Mouse (Mus musculus) bone marrow, adult 2 months (tissue): ENCODE measurements around the gene Emc1. TPM values are rescaled to one million over a fixed set of nuclear protein-coding genes. Genes with fewer than 3 reads are reported as not detected.

Source experiments
- H3K27ac ChIP-seq: fragments of 200-500 bp; 2 replicates; pipeline ENCODE4 v1.5.1; 2012; ENCODE audit warnings: low read depth, mild to moderate bottlenecking, control low read depth, inconsistent platforms, low read length; ENCODE audit not compliant: control insufficient read depth, poor library complexity, insufficient read depth
- H3K4me1 ChIP-seq: fragments of 200-500 bp; 2 replicates; pipeline ENCODE4 v1.6.1; 2011; ENCODE audit warnings: low read length; ENCODE audit not compliant: control insufficient read depth, insufficient read depth
- H3K4me3 ChIP-seq: fragments of 200-500 bp; replicated peaks from 2 replicates; pipeline ENCODE3; 2011; ENCODE audit warnings: mild to moderate bottlenecking, low read depth, low read length, control low read depth; ENCODE audit not compliant: control insufficient read depth
- CTCF ChIP-seq: fragments of 200-500 bp; IDR thresholded peaks from 2 replicates; pipeline ENCODE4 v1.5.1; 2011; ENCODE audit warnings: low read length, control low read depth; ENCODE audit not compliant: control insufficient read depth, insufficient read depth
- POLR2A ChIP-seq: fragments of 200-500 bp; IDR thresholded peaks from 2 replicates; pipeline ENCODE4 v1.6.1; 2011; ENCODE audit warnings: low read depth, mild to moderate bottlenecking, control low read depth, low read length, borderline replicate concordance; ENCODE audit not compliant: control insufficient read depth
- WGBS: fragments of 180-500 bp; shearing (Covaris S2); methylation state at CpG from one replicate; pipeline ENCODE4 v1.1.7; 2018; 5-methylcytosine and 5-hydroxymethylcytosine counted together
- polyA plus RNA-seq: library from polyadenylated mRNA; stranded (reverse); fragments of >200 nt; gene quantifications from 2 replicates; pipeline ENCODE4 v1.2.4, GENCODE M21; 2011; ENCODE audit warnings: low replicate concordance; ENCODE audit not compliant: missing spikeins, insufficient read depth, insufficient read length

Gene Emc1
- polyA plus RNA-seq = 15.4 and 18.7 TPM in 2 replicates

DNA sequence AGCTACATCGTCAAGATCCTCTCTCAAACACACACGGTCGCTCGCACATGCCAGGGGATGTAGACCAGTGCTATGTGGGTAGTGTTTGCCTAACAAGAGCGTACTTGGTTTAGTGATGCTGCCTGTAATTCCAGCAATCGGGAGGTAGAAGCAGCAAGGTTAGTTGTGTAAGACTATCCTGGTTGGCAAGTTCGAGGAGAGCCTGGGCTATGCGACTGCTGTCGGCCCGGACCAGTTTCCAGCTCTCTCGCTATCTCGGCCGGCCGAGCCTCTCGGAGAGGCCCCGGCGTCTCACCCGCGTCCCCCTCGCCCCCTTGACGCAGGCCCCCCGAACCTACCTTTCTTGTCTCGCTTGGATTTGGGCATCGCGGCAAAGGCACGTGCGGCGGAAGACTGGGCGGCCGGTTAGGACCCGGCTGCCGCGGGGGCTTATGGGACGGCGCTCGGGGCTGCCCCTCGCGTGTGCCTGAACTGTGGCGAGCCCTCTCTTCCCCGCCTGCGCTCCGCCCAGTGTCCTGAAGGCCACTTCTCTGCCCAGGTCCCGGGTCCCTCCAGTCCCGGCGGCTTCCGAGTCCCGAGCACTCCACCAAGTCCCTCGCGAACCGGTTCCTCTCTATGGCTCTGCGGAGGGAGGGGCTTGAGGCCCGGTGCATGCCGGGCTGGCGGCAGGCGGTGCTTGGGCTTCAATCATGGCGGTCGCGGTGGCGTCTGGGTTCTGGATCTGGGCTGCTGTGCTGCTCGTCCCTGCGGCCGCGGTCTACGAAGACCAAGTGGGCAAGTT lies at the start of gene Emc1, which contains the start of the genes Mrto4 and Ubr4:
TSS of gene Emc1 (plus strand) at position 657 of the 781 bp plus-strand sequence.
TSS of gene Mrto4 (minus strand) at position 646 of the 781 bp plus-strand sequence.
TSS of gene Ubr4 (plus strand) at position 679 of the 781 bp plus-strand sequence.
- TF ChIP-seq CTCF (no peak), POLR2A (peak; percentile 56; the same call in 1 of the 2 replicates)
- WGBS = under 1% methylated on average over 64 of the region's 64 CpGs
- Histone ChIP-seq H3K27ac (peak within 1 kb of the TSS; percentile 99), H3K4me3 (peak within 1 kb of the TSS; percentile 95), H3K4me1 (peaks cover 5% of the 10 kb centered on the region)

DNA sequence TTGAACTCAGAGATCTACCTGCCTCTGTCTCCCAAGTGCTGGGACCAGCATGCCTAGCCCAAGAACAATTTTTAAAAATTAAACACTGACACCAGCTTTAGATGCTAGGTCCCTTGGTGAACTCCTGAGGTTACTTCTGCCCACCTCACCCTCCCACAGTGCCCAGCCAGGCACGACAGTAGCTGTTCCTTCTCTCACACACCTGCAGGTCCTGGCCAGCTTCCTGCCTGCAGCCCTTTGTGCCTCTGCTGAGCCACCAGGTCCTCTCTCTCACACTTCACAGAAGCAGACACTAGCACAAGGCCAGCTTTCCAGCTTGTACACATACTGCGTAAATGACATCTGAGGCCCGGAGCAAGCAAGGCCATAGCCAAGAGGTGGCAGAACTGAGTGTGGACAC lies 46.9 kb upstream of the Emc1 start:
- H3K4me1 ChIP-seq = peaks cover 5% of the 10 kb centered on the region
- TF ChIP-seq POLR2A (no peak), CTCF (no peak)
- no peak overlapping the region; the same call in 1 of the 2 replicates for H3K27ac ChIP-seq
- H3K4me3 ChIP-seq = no peak overlapping the region
- WGBS = 82% methylated on average over 3 of the region's 3 CpGs

DNA sequence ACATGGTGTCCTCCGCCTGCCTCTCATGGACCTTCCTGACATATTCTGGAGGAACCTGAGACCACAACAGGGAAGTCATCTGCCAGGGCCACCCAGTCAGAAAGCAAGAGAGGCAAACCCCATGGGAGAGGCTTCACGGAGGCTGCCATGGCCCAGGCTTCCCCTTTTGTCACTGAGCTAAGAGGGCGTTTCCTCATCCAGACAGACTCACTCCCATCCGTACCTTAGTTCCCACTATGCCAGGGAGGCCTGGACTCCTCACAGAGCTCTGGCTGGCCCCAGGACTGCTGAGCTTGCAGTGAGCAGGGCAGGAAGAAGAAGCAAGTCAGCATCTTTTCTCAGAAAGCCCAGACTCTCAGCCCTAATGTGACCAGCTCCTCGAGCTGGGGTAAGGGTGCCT lies 44.5 kb upstream of the Emc1 start:
- H3K27ac ChIP-seq = no peak overlapping the region
- peaks cover 7% of the 10 kb centered on the region for H3K4me1 ChIP-seq
- TF ChIP-seq POLR2A = no peak
- no peak for TF ChIP-seq CTCF
- no peak overlapping the region for H3K4me3 ChIP-seq
- 24% methylated on average over 5 of the region's 5 CpGs for WGBS

DNA sequence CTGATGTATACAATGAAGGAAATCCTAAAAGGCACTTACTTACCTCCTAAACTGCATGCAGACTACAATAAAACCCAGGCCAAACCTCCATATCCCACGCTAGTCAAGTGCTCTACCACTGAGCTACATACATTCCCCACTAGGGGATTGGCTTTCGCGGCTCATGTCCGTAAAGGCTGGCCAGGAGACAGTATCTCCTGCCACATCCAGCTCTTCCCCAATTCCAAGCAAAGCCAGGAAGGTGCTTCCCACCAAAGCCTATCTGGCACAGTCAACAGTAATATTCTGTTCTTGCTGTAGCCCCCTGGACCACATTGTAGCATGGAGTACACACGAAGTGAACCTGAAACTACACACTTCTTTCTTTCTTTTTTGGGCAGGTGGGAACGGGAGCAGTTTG lies 42.7 kb upstream of the Emc1 start:
- TF ChIP-seq POLR2A (no peak), CTCF (no peak)
- peak overlapping the region; percentile 69 for H3K4me3 ChIP-seq
- WGBS = 55% methylated on average over 6 of the region's 6 CpGs
- peaks cover 7% of the 10 kb centered on the region for H3K4me1 ChIP-seq
- H3K27ac ChIP-seq = no peak overlapping the region

DNA sequence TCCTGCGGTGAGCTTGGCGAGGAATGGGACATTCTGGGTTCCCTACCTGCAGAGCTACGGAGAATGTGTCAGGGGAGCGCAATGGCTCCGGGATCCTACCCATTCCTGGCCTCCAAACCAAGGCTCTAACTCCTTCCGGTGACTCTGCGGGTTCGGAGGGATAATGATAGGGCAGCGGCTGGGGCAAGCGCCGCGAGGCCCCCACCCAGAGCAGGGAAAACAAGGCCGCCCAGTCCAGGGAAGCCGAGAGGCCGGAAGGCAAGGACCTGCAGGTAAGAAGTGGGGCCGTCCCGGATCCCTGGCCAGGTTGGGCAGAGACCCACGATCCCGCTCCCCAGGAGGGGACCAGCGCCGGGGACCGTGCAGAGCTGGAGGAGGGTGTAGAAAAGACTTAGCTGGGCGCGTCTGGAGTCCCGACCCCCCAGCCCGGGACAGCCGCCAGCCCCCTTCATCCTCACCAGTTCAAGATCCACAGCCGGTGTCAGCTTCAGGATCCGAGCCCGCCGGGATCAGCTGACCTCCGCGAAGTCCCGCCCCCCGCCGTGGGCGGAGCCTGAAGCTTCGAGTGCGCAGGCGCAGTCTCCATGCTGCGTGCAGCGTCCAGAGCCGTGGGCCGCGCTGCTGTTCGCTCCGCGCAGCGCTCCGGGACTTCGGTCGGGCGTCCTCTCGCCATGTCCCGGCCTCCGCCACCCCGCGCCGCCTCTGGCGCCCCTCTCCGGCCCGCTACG lies 42.1 kb upstream of the Emc1 start, which contains the start of the genes Pqlc2 and Akr7a5:
TSS of gene Pqlc2 (minus strand) at position 538 of the 728 bp plus-strand sequence.
TSS of gene Akr7a5 (plus strand) at position 574 of the 728 bp plus-strand sequence.
- Histone ChIP-seq H3K4me1 (peaks cover 7% of the 10 kb centered on the region), H3K27ac (peak within 1 kb of the TSS; percentile 19; the same call in 1 of the 2 replicates), H3K4me3 (peak within 1 kb of the TSS; percentile 69)
- under 1% methylated on average over 63 of the region's 63 CpGs for WGBS
- TF ChIP-seq POLR2A (peak; percentile 80; the same call in 1 of the 2 replicates), CTCF (no peak)

DNA sequence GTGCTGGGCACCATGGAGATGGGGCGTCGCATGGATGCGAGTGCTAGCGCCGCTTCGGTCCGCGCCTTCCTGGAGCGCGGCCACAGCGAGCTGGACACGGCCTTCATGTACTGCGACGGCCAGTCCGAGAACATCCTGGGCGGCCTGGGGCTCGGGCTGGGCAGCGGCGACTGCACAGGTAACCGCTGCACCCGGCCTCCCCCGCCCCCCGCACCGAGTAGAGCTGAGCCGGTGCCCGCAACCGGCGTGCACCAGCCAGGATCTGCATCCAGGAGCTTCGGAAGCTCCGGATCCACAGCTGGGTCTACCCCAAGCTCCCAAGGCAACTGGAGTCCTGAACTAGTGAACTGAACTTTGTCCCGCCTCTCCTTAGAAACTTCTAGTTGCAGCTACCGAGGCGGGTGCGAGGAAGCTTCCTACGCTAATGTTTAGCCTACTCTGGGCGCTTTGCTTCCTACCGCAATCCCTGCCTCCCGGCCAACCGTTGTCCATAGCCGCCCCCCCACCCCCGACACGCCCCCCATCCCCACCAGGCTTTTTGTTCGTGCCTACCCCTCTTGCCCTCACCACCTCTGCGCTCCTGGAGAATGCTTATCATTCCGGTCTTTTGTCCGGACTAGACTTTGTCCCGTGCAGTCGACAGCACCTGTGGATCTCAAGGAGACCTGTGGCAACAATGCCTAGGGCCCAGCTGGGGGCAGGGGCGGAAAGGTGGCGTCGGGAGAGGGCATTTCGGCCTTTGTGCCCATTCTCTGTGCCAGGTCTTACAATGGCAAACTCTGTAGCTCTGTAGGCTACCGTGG lies 41.3 kb upstream of the Emc1 start:
- under 1% methylated on average over 53 of the region's 53 CpGs for WGBS
- Histone ChIP-seq H3K4me1 (peaks cover 5% of the 10 kb centered on the region), H3K4me3 (peak overlapping the region; percentile 69), H3K27ac (peak overlapping the region; percentile 19; the same call in 1 of the 2 replicates)
- TF ChIP-seq CTCF = no peak
- no peak for TF ChIP-seq POLR2A

DNA sequence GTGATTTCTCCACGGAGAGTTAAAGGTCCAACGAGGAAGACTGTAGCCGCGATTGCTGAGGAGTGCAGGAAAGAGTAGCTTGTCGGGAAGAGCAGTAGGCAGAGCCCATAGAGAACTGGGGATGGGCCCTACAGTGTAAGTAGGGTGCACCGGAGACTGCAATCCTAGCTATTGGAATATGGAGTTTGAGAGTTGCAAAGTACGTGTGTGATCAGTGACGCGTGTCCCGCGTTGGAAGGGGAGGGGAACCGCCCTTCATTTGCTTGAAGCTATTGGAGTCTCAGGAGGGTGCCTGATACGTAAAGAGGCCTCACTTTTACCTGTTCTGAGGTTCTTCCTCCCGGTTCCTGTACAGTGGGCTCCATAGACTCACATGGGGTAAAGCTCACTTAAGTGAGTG lies 40.7 kb upstream of the Emc1 start:
- Histone ChIP-seq H3K4me3 (no peak overlapping the region), H3K27ac (no peak overlapping the region), H3K4me1 (peaks cover 5% of the 10 kb centered on the region)
- no peak for TF ChIP-seq POLR2A
- no peak for TF ChIP-seq CTCF
- WGBS = 34% methylated on average over 14 of the region's 14 CpGs

DNA sequence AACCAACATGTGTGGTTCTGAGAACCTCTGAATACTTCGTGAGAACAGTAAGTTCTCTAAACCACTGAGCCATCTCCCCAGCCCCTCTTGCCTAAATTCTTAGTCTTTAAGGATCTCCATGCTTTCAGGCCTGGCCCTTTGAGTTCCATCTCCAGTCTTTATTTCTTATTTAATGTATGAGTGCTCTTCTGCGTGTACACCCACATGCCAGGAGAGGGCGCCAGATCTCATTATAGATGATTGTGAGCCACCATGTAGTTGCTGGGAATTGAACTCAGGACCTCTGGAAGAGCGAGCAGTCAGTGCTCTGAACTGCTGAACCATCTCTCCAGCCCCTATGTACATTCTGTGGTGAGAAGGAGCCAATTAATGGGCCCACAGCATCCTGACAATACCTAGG lies 39.8 kb upstream of the Emc1 start:
- Histone ChIP-seq H3K27ac (no peak overlapping the region), H3K4me1 (peaks cover 4% of the 10 kb centered on the region), H3K4me3 (no peak overlapping the region)
- TF ChIP-seq POLR2A (no peak), CTCF (peak; percentile 45)
- WGBS = 48% methylated on average over 4 of the region's 4 CpGs
